Mouse (Mus musculus) neural tube, embryonic 11.5 days (tissue): ENCODE measurements around the gene Fgfrl1. TPM values are rescaled to one million over a fixed set of nuclear protein-coding genes. Genes with fewer than 3 reads are reported as not detected.

Experiments used
- ATAC-seq: fragments of 200-750 bp; cut with Nextera tagmentation; 2 replicates; pipeline ENCODE4 v1.8.0; 2017; ENCODE audit warnings: moderate number of reproducible peaks, mild to moderate bottlenecking, moderate TSS enrichment, moderate library complexity; ENCODE audit not compliant: insufficient read depth, low FRiP score, low TSS enrichment
- DNase-seq: peaks from one replicate; pipeline ENCODE4 v3.0.0-alpha.2; 2015; ENCODE audit warnings: low spot score
- H3K27ac ChIP-seq: fragments of 300-500 bp; sonication (generic); 2 replicates; pipeline ENCODE4 v1.5.1; 2014; ENCODE audit warnings: low read depth, mild to moderate bottlenecking, low read length
- H3K27me3 ChIP-seq: fragments of 300-500 bp; sonication (generic); 2 replicates; pipeline ENCODE4 v1.6.1; 2014; ENCODE audit warnings: mild to moderate bottlenecking, low read length, mixed read lengths; ENCODE audit not compliant: control insufficient read depth, insufficient read depth
- H3K36me3 ChIP-seq: fragments of 300-500 bp; sonication (generic); 2 replicates; pipeline ENCODE4 v1.6.1; 2014; ENCODE audit warnings: mild to moderate bottlenecking, low read length, moderate library complexity, mixed read lengths; ENCODE audit not compliant: control insufficient read depth, insufficient read depth
- H3K4me1 ChIP-seq: fragments of 300-500 bp; sonication (generic); 2 replicates; pipeline ENCODE4 v1.6.1; 2014; ENCODE audit warnings: low read length, mixed read lengths; ENCODE audit not compliant: control insufficient read depth, insufficient read depth
- H3K4me2 ChIP-seq: fragments of 300-500 bp; sonication (generic); 2 replicates; pipeline ENCODE4 v1.6.1; 2014; ENCODE audit warnings: low read depth, mild to moderate bottlenecking, moderate library complexity
- H3K4me3 ChIP-seq: fragments of 300-500 bp; sonication (generic); 2 replicates; pipeline ENCODE4 v1.5.1; 2014; ENCODE audit warnings: low read depth, low read length
- H3K9ac ChIP-seq: fragments of 300-500 bp; sonication (generic); 2 replicates; pipeline ENCODE4 v1.6.1; 2014; ENCODE audit warnings: mild to moderate bottlenecking, low read length
- H3K9me3 ChIP-seq: fragments of 300-500 bp; sonication (generic); 2 replicates; pipeline ENCODE4 v1.6.1; 2016; ENCODE audit warnings: low read length; ENCODE audit not compliant: control insufficient read depth
- WGBS: fragments of 180-500 bp; shearing (Covaris S2); extraction: QIAGEN DNeasy Blood & Tissue Kit; methylation state at CpG from one replicate; pipeline ENCODE4 v1.1.7; 2014; 5-methylcytosine and 5-hydroxymethylcytosine counted together
- polyA plus RNA-seq: library from polyadenylated mRNA; unstranded; fragments of >200 nt; fragmentation: Nextera tagmentation; extraction: Ambion mirVana; gene quantifications from 2 replicates; pipeline ENCODE4 v1.2.1, GENCODE M21; 2014

Fgfrl1 gene
- polyA plus RNA-seq, 1 experiment from 2014 or later = 28.6 TPM

- peaks cover 7% of the 10 kb centered on the region; the same call in 1 of the 2 replicates for H3K4me1 ChIP-seq
- DNase-seq (no peak), ATAC-seq (peak; percentile 60)
- H3K36me3 ChIP-seq = 0 out of 2 replicates have a peak, but pooled peaks cover 2% of the 10 kb centered on the region
- no peak within 1 kb of the TSS for H3K27ac ChIP-seq
- H3K27me3 ChIP-seq = no peaks in the 10 kb centered on the region
- no peaks in the 10 kb centered on the region for H3K9me3 ChIP-seq
- H3K4me2 ChIP-seq = peak within 1 kb of the TSS; percentile 80
- peak within 1 kb of the TSS; percentile 57 for H3K4me3 ChIP-seq
- 13% methylated on average over 24 of the region's 24 CpGs for WGBS
- H3K9ac ChIP-seq = peak within 1 kb of the TSS; percentile 80
Measured at GRCm38 (mm10) chr5:108659698-108660631, 32.2 kb upstream of the Fgfrl1 start, which contains the start of gene Idua. TSS of gene Idua (plus strand) at chr5:108660331.

- 15% methylated on average over 35 of the region's 36 CpGs for WGBS
- Histone ChIP-seq H3K4me2 (peak overlapping the region; percentile 80), H3K36me3 (no peaks in the 10 kb centered on the region), H3K9ac (peak overlapping the region; percentile 80), H3K9me3 (no peaks in the 10 kb centered on the region), H3K27me3 (no peaks in the 10 kb centered on the region), H3K27ac (no peak overlapping the region), H3K4me1 (peaks cover 7% of the 10 kb centered on the region; the same call in 1 of the 2 replicates), H3K4me3 (peak overlapping the region; percentile 57)
- ATAC-seq (peak; percentile 99), DNase-seq (peak; percentile 91)
Measured at GRCm38 (mm10) chr5:108660632-108661268, 31.4 kb upstream of the Fgfrl1 start.

GRCm38 (mm10) chr5:108662772-108663171, 29.4 kb upstream of the Fgfrl1 start:
- no peaks in the 10 kb centered on the region for H3K27me3 ChIP-seq
- H3K4me2 ChIP-seq = no peak overlapping the region
- H3K4me3 ChIP-seq = no peak overlapping the region
- no peak overlapping the region for H3K27ac ChIP-seq
- H3K9ac ChIP-seq = no peak overlapping the region
- no peaks in the 10 kb centered on the region for H3K9me3 ChIP-seq
- no peaks in the 10 kb centered on the region for H3K36me3 ChIP-seq
- H3K4me1 ChIP-seq = peaks cover 7% of the 10 kb centered on the region; the same call in 1 of the 2 replicates
- ATAC-seq = no peak
- no peak for DNase-seq
- 91% methylated on average over 4 of the region's 4 CpGs for WGBS

- Histone ChIP-seq H3K4me1 (0 out of 2 replicates have a peak, but pooled peaks cover 2% of the 10 kb centered on the region), H3K27ac (no peak overlapping the region), H3K4me3 (no peak overlapping the region), H3K36me3 (no peaks in the 10 kb centered on the region), H3K4me2 (no peak overlapping the region), H3K9me3 (no peaks in the 10 kb centered on the region), H3K27me3 (no peaks in the 10 kb centered on the region), H3K9ac (no peak overlapping the region)
- 57% methylated on average over 3 of the region's 3 CpGs for WGBS
- ATAC-seq (no peak), DNase-seq (no peak)
Measured at GRCm38 (mm10) chr5:108665066-108665465, 27.1 kb upstream of the Fgfrl1 start.

- no peak overlapping the region for H3K4me3 ChIP-seq
- H3K4me2 ChIP-seq = no peak overlapping the region
- ATAC-seq (no peak), DNase-seq (no peak)
- no peaks in the 10 kb centered on the region; the same call in 1 of the 2 replicates for H3K36me3 ChIP-seq
- 86% methylated on average over 2 of the region's 2 CpGs for WGBS
- H3K4me1 ChIP-seq = 0 out of 2 replicates have a peak, but pooled peaks cover 2% of the 10 kb centered on the region
- no peaks in the 10 kb centered on the region for H3K9me3 ChIP-seq
- no peak overlapping the region for H3K9ac ChIP-seq
- H3K27ac ChIP-seq = no peak overlapping the region
- H3K27me3 ChIP-seq = no peaks in the 10 kb centered on the region
Measured at GRCm38 (mm10) chr5:108667370-108667769, 24.8 kb upstream of the Fgfrl1 start.

GRCm38 (mm10) chr5:108668387-108668932, 23.7 kb upstream of the Fgfrl1 start:
- ATAC-seq (no peak), DNase-seq (no peak)
- H3K27me3 ChIP-seq = no peaks in the 10 kb centered on the region
- peak overlapping the region; percentile 51 for H3K4me3 ChIP-seq
- peak overlapping the region; percentile 59 for H3K4me2 ChIP-seq
- H3K27ac ChIP-seq = peak overlapping the region; percentile 53; the same call in 1 of the 2 replicates
- 0 out of 2 replicates have a peak, but pooled peaks cover 2% of the 10 kb centered on the region for H3K4me1 ChIP-seq
- H3K9me3 ChIP-seq = no peaks in the 10 kb centered on the region
- 19% methylated on average over 3 of the region's 3 CpGs for WGBS
- no peaks in the 10 kb centered on the region; the same call in 1 of the 2 replicates for H3K36me3 ChIP-seq
- peak overlapping the region; percentile 67 for H3K9ac ChIP-seq

GRCm38 (mm10) chr5:108668977-108669936, 22.9 kb upstream of the Fgfrl1 start, which contains the start of gene Dgkq:
TSS of gene Dgkq (minus strand) at chr5:108669672.
- peak; percentile 87 for ATAC-seq

More at GRCm38 (mm10) chr5:108668977-108669936, 22.9 kb upstream of the Fgfrl1 start, which contains the start of gene Dgkq:
- Histone ChIP-seq H3K27ac (peak within 1 kb of the TSS; percentile 53), H3K27me3 (no peaks in the 10 kb centered on the region), H3K4me3 (peak within 1 kb of the TSS; percentile 51), H3K36me3 (no peaks in the 10 kb centered on the region; the same call in 1 of the 2 replicates), H3K4me2 (peak within 1 kb of the TSS; percentile 59), H3K4me1 (0 out of 2 replicates have a peak, but pooled peaks cover 2% of the 10 kb centered on the region), H3K9me3 (no peaks in the 10 kb centered on the region), H3K9ac (peak within 1 kb of the TSS; percentile 67)
- peak; percentile 87 for DNase-seq
- 7% methylated on average over 43 of the region's 43 CpGs for WGBS
